Mouse (Mus musculus): ENCODE measurements around the gene Mapk8ip2.

Gene Mapk8ip2

GRCm38 (mm10) chr15:89452906-89453864 lies 528 bp upstream of the Mapk8ip2 start:
- DNase-seq (ENCODE audit: inconsistent age in 2 of 2, low spot score in 1 of 2), result peak; percentile 51 to 89

GRCm38 (mm10) chr15:89454857-89455256 lies 1.1 kb downstream of the Mapk8ip2 start:
- DNase-seq (ENCODE audit: inconsistent age in 2 of 2, low spot score in 1 of 2), result no peak

GRCm38 (mm10) chr15:89455642-89456041 lies 1.9 kb downstream of the Mapk8ip2 start:
- no peak for DNase-seq (ENCODE audit: inconsistent age in 2 of 2, low spot score in 1 of 2)

DNA sequence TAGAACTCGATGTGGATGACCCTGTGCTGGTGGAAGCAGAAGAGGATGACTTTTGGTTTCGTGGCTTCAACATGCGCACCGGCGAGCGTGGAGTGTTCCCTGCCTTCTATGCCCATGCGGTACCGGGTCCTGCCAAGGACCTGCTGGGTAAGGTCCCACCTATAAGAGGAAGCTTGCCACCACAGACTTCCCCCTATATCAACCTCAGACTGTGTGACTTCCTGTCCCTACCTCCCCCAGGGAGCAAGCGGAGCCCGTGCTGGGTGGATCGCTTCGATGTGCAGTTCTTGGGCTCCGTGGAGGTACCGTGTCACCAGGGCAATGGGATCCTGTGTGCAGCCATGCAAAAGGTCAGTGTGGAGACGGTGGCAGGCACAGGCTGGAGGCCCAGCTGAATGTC lies 5.2 kb downstream of the Mapk8ip2 start:
- no peak for DNase-seq (ENCODE audit: inconsistent age in 2 of 2, low spot score in 1 of 2)

- no peak for DNase-seq (ENCODE audit: inconsistent age in 2 of 2, low spot score in 1 of 2)
These were observed 6.1 kb downstream of the Mapk8ip2 start for GRCm38 (mm10) chr15:89459821-89460220.

GRCm38 (mm10) chr15:89460298-89460697 lies 6.6 kb downstream of the Mapk8ip2 start:
- no peak for DNase-seq (ENCODE audit: inconsistent age in 2 of 2, low spot score in 1 of 2)

- no peak for DNase-seq (ENCODE audit: inconsistent age in 2 of 2, low spot score in 1 of 2)
These were observed 7.6 kb downstream of the Mapk8ip2 start for GRCm38 (mm10) chr15:89461321-89461720.

DNA sequence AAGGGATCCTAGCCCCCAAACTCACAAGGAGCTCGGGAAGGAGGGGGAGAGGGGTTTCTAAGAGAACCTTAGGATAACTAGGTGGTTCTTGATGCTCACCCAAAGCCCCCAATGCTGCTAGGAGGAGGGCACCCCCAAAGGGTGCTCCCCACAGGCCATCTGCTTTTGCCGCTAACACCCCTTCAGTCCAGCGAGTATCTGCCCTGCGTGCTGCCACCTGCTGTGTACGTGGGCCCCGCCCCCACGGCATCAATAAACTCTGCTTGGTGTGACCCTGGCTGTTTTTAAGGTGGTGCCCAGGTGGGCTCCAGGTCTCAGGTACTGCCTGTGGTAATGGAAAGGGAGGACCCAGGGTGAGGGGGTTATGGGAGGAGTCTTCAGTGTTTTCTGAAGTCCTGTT lies 8.5 kb downstream of the Mapk8ip2 start:
- no peak for DNase-seq (ENCODE audit: inconsistent age in 2 of 2, low spot score in 1 of 2)

- DNase-seq (ENCODE audit: inconsistent age in 2 of 2, low spot score in 1 of 2), result peak in 1 of 2 experiments; percentile 40
These were observed 9.9 kb downstream of the Mapk8ip2 start for GRCm38 (mm10) chr15:89463334-89464235.

GRCm38 (mm10) chr15:89465052-89465451 lies 11.3 kb downstream of the Mapk8ip2 start:
- no peak for DNase-seq (ENCODE audit: inconsistent age in 2 of 2, low spot score in 1 of 2)

DNA sequence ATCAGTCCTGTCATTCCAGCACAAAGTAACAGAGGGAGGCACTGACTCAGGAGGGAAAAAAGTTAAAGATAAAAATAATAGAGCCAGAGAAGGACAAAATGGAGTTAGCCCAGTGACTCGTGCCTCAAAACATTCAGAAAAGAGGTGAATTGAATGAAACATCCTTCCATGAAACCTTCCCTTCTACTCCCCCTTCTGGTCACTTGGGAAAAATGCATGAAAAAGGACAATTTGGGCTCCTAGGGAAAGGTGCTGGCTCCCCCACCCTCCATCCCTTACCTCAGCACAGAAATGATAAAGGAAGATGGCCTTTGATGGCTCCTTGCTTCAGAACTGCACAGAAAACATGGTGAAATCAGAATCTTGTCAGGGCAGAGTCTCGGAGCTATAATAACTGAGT lies 14.9 kb downstream of the Mapk8ip2 start:
- peak in 1 of 2 experiments; percentile 63 for DNase-seq (ENCODE audit: inconsistent age in 2 of 2, low spot score in 1 of 2)

GRCm38 (mm10) chr15:89471476-89471875 lies 17.8 kb downstream of the Mapk8ip2 start:
- DNase-seq (ENCODE audit: inconsistent age in 2 of 2, low spot score in 1 of 2), result no peak

DNA sequence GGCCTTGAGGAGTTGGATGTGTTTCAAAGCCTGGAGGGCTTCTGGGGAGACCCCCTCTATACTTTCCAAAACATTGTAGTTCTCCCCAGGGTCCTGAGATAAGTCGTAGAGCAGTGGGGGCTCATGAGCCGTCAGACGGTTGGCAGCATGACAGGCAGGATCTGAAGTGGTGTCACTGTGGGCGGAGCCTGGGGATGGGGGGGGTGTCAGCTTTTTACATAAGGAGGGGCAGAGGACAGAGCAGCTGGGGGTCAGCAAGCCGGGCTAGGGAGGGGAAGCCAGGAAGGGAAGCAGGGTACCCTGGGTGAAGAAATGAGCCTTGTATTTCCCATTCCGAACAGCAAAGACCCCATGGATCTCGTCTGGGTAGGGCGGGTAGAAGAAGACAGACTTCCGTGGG lies 19.7 kb downstream of the Mapk8ip2 start:
- no peak for DNase-seq (ENCODE audit: inconsistent age in 2 of 2, low spot score in 1 of 2)

DNA sequence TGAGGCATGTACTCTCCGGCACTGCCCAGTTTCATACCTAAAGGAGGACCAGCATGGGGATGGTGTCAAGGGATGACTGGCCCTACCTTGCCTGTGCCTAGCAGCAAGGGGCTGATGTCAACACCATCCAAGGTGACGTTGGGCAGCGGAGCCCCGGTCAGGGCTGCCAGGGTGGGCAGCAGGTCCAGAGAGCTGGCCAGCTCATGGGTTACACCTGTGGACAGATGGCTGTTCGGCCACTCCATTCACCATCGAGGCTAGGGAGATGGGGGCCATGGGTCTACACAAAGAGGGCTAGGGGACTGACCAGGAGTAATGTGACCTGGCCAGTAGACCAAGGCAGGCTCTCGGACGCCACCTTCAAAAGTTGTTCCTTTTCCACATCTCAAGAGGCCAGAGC lies 20.2 kb downstream of the Mapk8ip2 start:
- DNase-seq (ENCODE audit: inconsistent age in 2 of 2, low spot score in 1 of 2), result no peak

- peak; percentile 36 to 54 for DNase-seq (ENCODE audit: inconsistent age in 2 of 2, low spot score in 1 of 2)
These were observed 21.0 kb downstream of the Mapk8ip2 start for GRCm38 (mm10) chr15:89474596-89475292.

DNA sequence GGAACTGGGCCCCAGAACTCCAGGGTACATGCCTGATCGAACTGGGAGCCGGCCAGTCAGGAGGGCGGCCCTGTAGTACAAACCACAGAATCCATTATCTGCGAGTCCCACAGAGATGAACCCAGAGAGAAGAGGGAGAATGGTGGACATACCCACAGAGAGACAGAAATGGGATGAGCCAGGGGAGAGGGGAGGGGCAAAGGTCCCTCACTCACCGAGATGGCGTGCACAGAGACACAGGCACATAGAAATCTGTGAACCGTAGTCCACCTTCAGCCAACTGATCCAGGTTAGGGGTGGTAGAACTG lies 21.5 kb downstream of the Mapk8ip2 start:
- no peak for DNase-seq (ENCODE audit: inconsistent age in 2 of 2, low spot score in 1 of 2)

GRCm38 (mm10) chr15:89475611-89476474 lies 22.1 kb downstream of the Mapk8ip2 start:
- DNase-seq (ENCODE audit: inconsistent age in 2 of 2, low spot score in 1 of 2), result peak; percentile 96 to 98

GRCm38 (mm10) chr15:89476475-89476815 lies 22.7 kb downstream of the Mapk8ip2 start:
- DNase-seq (ENCODE audit: inconsistent age in 2 of 2, low spot score in 1 of 2), result no peak

- peak; percentile 55 to 83 for DNase-seq (ENCODE audit: inconsistent age in 2 of 2, low spot score in 1 of 2)
These were observed 23.4 kb downstream of the Mapk8ip2 start, which contains the start of gene Arsa for GRCm38 (mm10) chr15:89477091-89477491. Gene Arsa (minus strand): TSS chr15:89477425.

DNA sequence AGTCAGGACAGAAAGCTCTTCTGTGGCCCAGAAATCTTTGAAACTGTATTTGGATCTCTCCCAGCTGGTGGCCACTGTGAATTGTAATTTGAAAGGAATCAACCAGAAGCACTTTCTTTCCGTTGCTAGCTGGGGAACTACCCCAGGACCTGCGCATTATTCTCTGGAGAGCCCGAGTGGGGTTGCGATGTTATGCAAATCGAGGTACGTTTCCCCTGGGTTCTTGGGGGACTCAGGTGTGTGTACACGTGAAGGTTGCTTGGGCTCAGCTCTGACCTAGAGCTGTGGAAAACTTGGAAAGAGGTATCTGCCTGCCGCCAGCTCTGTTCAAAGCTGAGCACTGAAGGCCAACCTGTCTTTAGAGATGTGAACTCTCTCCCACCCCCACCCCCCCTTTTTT lies 24.1 kb downstream of the Mapk8ip2 start:
- no peak for DNase-seq (ENCODE audit: inconsistent age in 2 of 2, low spot score in 1 of 2)

All from adrenal gland, adult (tissue).